Mouse (Mus musculus): ENCODE results near the gene Hes1. TPM values are rescaled to one million over a fixed set of nuclear protein-coding genes. Genes with fewer than 3 reads are reported as not detected.
A peak's percentile ranks its signal among the peaks of the same experiment; 100 is the strongest.

Hes1 gene
- 10 to 100 TPM; 20.2 to 21.8 TPM for total RNA-seq (2021)
- long read RNA-seq, experiment 1, transcript Hes1-201 (4 exons, 1,468 nt), result major isoform, 13 of 16 reads
- long read RNA-seq, experiment 1, partial matches to known transcripts, result 0 of 16 reads
- long read RNA-seq, experiment 1, other reads (novel, unspliced or antisense), result 2 of 16 reads
- long read RNA-seq, experiment 2, transcript Hes1-201 (4 exons, 1,468 nt), result major isoform, 5 of 9 reads
- long read RNA-seq, experiment 2, partial matches to known transcripts, result 0 of 9 reads
- long read RNA-seq, experiment 2, other reads (novel, unspliced or antisense), result 1 of 9 reads

- peak; percentile 80 to 82 for DNase-seq (ENCODE audit: extremely low spot score in 1 of 2, low spot score in 2 of 2)
- Histone ChIP-seq H3K27ac (peak within 1 kb of the TSS; percentile 97), H3K4me3 (peak within 1 kb of the TSS; percentile 79)
- intact Hi-C loops (cut with DNase I), result loop anchor here (1.0 to 10.0 kb wide), 6 partner anchors 39 to 409 kb away; no protein-coding TSS in a partner anchor
- no peak for TF ChIP-seq CTCF (IDR thresholded peaks at IDR 0.05)
These were observed at the start of gene Hes1 for GRCm38 (mm10) chr16:30063984-30064453. Gene Hes1 (plus strand): TSS chr16:30064384.

GRCm38 (mm10) chr16:30016064-30016463 is 48.1 kb upstream of the Hes1 start:
- intact Hi-C loops (cut with DNase I), result no loop called here
- Histone ChIP-seq H3K27ac (no peak overlapping the region), H3K4me3 (no peak overlapping the region)
- no peak for TF ChIP-seq CTCF (IDR thresholded peaks at IDR 0.05)
- no peak for DNase-seq (ENCODE audit: extremely low spot score in 1 of 2, low spot score in 2 of 2)

- Histone ChIP-seq H3K27ac (no peak overlapping the region), H3K4me3 (no peak overlapping the region)
- no peak for DNase-seq (ENCODE audit: extremely low spot score in 1 of 2, low spot score in 2 of 2)
- intact Hi-C loops (cut with DNase I), result no loop called here
- no peak for TF ChIP-seq CTCF (IDR thresholded peaks at IDR 0.05)
These were observed 44.1 kb upstream of the Hes1 start for GRCm38 (mm10) chr16:30020124-30020523.

- TF ChIP-seq CTCF (IDR thresholded peaks at IDR 0.05), result no peak
- peak; percentile 40 to 44 for DNase-seq (ENCODE audit: extremely low spot score in 1 of 2, low spot score in 2 of 2)
- H3K27ac ChIP-seq, result no peak overlapping the region
- intact Hi-C loops (cut with DNase I), result loop anchor here (2.0 kb wide), 2 partner anchors 14 to 206 kb away; no protein-coding TSS in a partner anchor
- H3K4me3 ChIP-seq, result no peak overlapping the region
These were observed 41.8 kb upstream of the Hes1 start for GRCm38 (mm10) chr16:30022352-30022751.

GRCm38 (mm10) chr16:30022890-30023797 is 41.0 kb upstream of the Hes1 start:
- H3K27ac ChIP-seq, result peak overlapping the region; percentile 0; the same call in 1 of the 2 replicates
- no peak overlapping the region for H3K4me3 ChIP-seq
- intact Hi-C loops (cut with DNase I), result loop anchor here (2.0 kb wide), 2 partner anchors 14 to 206 kb away; no protein-coding TSS in a partner anchor
- TF ChIP-seq CTCF (IDR thresholded peaks at IDR 0.05), result no peak
- DNase-seq (ENCODE audit: extremely low spot score in 1 of 2, low spot score in 2 of 2), result peak in 1 of 2 experiments; percentile 27

GRCm38 (mm10) chr16:30024681-30025262 is 39.4 kb upstream of the Hes1 start:
- peak; percentile 42 to 58 for DNase-seq (ENCODE audit: extremely low spot score in 1 of 2, low spot score in 2 of 2)
- Histone ChIP-seq H3K4me3 (no peak overlapping the region), H3K27ac (no peak overlapping the region)
- intact Hi-C loops (cut with DNase I), result loop anchor here (2.0 kb wide), 1 partner anchor 38 kb away; no protein-coding TSS in a partner anchor
- no peak for TF ChIP-seq CTCF (IDR thresholded peaks at IDR 0.05)

GRCm38 (mm10) chr16:30028184-30028583 is 36.0 kb upstream of the Hes1 start:
- DNase-seq (ENCODE audit: extremely low spot score in 1 of 2, low spot score in 2 of 2), result no peak
- intact Hi-C loops (cut with DNase I), result no loop called here
- H3K27ac ChIP-seq, result no peak overlapping the region
- no peak overlapping the region for H3K4me3 ChIP-seq
- no peak for TF ChIP-seq CTCF (IDR thresholded peaks at IDR 0.05)

- H3K4me3 ChIP-seq, result no peak overlapping the region
- DNase-seq (ENCODE audit: extremely low spot score in 1 of 2, low spot score in 2 of 2), result no peak
- TF ChIP-seq CTCF (IDR thresholded peaks at IDR 0.05), result no peak
- intact Hi-C loops (cut with DNase I), result no loop called here
- H3K27ac ChIP-seq, result no peak overlapping the region
These were observed 34.8 kb upstream of the Hes1 start for GRCm38 (mm10) chr16:30029264-30030003.

GRCm38 (mm10) chr16:30032326-30032904 is 31.8 kb upstream of the Hes1 start:
- H3K4me3 ChIP-seq, result no peak overlapping the region
- no peak for DNase-seq (ENCODE audit: extremely low spot score in 1 of 2, low spot score in 2 of 2)
- TF ChIP-seq CTCF (IDR thresholded peaks at IDR 0.05), result no peak
- intact Hi-C loops (cut with DNase I), result no loop called here
- H3K27ac ChIP-seq, result no peak overlapping the region

- no peak for DNase-seq (ENCODE audit: extremely low spot score in 1 of 2, low spot score in 2 of 2)
- no peak overlapping the region for H3K4me3 ChIP-seq
- H3K27ac ChIP-seq, result no peak overlapping the region
- intact Hi-C loops (cut with DNase I), result no loop called here
- TF ChIP-seq CTCF (IDR thresholded peaks at IDR 0.05), result no peak
These were observed 30.8 kb upstream of the Hes1 start for GRCm38 (mm10) chr16:30033390-30033789.

- Histone ChIP-seq H3K4me3 (no peak overlapping the region), H3K27ac (no peak overlapping the region)
- intact Hi-C loops (cut with DNase I), result no loop called here
- DNase-seq (ENCODE audit: extremely low spot score in 1 of 2, low spot score in 2 of 2), result no peak
- no peak for TF ChIP-seq CTCF (IDR thresholded peaks at IDR 0.05)
These were observed 30.2 kb upstream of the Hes1 start for GRCm38 (mm10) chr16:30034001-30034400.

Data from left cerebral cortex, adult 2 months (tissue).